Mouse (Mus musculus) ovary, postnatal 36 days (tissue): Measurements from ENCODE around the gene Sf3b5.
A peak's percentile ranks its signal among the peaks of the same experiment; 100 is the strongest.

ENCODE experiments used
- DNase-seq: peaks from one replicate; pipeline ENCODE4 v3.0.0; 2022; ENCODE audit warnings: low spot score, mixed read lengths

Gene Sf3b5

GRCm38 (mm10) chr10:13005043-13005442 is at the start of gene Sf3b5:
TSS of gene Sf3b5 (plus strand) at chr10:13005343.
- DNase-seq = no peak

- DNase-seq = no peak
Observed at GRCm38 (mm10) chr10:12955831-12956230, 49.3 kb upstream of the Sf3b5 start.

DNA sequence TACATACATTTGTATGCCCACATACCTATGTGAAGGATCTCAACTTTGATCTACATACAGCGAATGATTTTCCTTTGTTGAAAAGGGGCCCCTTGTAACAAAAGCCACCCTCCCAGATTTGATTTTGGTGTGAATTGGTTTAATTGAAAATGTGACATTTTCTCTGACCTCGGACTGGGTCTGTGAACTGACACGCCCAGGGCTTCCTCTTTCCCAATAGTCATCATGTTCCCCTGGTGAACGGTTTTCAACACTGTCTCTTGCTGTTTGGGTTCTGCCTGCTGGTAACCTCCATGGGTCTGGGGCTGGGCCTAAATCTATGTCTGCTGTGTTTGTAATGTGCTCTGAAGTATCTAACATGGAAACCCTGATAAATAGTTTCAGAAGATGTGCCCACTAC is 47.9 kb upstream of the Sf3b5 start:
- no peak for DNase-seq

DNA sequence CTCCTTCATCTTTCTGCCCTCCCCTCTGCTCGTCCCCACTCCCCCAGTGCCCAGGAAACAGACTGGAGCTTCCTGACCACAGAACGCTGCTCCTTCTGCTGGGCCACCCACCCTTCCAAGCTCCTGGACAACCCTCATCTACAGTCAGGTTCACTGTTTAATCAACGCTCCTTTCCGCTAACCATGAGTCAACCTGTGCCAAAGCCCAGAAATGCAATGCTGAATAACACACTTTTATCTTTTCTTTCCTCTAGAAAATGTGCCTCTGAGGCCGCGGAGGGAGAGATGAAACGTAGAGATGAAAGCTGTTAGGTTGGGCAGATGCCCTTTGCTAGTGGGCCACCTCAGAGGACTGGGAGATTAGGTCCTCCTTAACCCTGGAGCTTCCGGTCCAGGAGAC is 43.6 kb upstream of the Sf3b5 start:
- DNase-seq = no peak

GRCm38 (mm10) chr10:12962238-12962637 is 42.9 kb upstream of the Sf3b5 start:
- DNase-seq = no peak

GRCm38 (mm10) chr10:12963362-12964147 is 41.6 kb upstream of the Sf3b5 start:
- no peak for DNase-seq

GRCm38 (mm10) chr10:12964151-12965075 is 40.7 kb upstream of the Sf3b5 start, which contains the start of gene Stx11:
TSS of gene Stx11 (minus strand) at chr10:12964298.
- DNase-seq = peak; percentile 62

DNA sequence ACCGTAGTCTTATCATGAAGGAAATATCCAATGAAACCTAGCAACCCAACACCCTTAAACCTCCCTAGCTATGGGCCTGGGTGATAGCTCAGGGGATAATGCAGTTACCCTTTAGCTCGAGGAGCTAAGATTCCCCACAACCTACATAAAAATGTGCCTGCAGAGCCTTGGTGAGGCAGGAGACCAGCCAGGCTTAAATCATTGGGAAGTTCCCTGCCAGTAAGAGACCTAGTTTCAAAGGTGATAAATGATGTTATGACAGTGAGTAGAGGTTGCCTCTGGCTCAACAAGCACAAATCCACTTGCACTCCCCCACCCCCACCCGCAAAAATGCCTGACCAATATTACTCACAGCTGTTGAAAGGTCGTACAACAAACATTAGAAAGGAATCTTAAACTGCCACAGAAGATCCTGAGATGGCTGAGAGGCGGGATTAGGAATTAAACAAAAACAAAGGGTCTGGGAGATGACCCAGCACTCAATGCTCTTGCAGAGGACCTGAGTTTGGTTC is 39.4 kb upstream of the Sf3b5 start:
- no peak for DNase-seq

DNA sequence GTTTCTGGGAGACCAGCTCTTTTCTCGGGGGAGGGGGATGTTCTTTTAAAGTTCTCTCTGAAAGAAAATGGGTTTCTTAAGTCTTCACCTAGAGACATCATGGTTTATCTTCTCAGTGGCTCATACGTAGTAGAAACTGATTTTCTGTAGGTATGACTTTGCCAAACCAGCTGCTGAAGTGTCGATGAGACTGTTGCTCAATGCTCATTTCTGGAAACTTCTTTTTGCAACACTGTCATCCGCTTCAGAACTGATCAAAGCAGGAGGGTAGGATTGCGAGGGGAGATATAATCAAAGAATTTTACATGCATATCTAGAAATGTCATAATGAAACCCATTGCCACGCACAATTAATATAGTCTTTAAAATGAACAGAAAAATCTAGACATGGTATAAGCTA is 30.6 kb upstream of the Sf3b5 start:
- no peak for DNase-seq

DNA sequence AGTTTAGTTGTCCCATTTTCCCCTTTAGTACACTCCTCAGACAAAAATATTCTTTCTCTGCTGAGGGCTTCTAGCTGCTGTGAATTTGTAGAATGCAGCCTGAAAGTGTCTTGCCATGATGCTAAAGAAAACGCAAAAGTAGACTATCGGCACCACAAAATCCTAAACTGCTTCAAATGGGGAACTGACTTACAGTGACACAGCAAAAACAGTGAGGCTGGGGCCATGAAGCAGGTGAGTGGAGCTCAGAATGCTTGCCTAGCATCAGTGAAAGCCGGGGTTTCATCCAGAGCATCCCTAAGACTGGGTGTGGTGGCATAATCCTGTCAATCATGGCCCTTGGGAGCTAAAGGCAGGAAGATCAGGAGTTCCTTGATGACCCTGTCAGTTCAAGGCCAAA is 29.7 kb upstream of the Sf3b5 start:
- no peak for DNase-seq

DNA sequence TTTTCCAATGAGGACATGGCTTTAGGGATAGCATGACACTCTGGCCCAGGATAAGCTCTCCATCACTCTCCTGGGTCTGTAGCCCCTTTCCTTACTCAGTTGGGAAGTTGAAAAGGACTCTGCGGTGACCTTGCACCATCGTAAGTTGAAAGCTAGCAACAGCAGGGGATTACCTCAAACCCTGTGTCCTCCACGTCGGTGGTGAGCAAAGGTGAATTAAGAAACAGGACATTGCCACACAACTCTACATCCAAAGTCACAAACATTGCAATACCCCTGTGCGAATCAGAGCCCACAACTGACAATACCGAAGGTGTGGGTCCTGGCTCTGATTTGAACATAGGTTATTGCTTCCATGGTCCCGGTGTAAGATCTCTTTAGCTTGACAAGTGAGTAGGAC is 29.2 kb upstream of the Sf3b5 start:
- DNase-seq = no peak

- DNase-seq = no peak
Observed at GRCm38 (mm10) chr10:12976552-12976951, 28.6 kb upstream of the Sf3b5 start.

DNA sequence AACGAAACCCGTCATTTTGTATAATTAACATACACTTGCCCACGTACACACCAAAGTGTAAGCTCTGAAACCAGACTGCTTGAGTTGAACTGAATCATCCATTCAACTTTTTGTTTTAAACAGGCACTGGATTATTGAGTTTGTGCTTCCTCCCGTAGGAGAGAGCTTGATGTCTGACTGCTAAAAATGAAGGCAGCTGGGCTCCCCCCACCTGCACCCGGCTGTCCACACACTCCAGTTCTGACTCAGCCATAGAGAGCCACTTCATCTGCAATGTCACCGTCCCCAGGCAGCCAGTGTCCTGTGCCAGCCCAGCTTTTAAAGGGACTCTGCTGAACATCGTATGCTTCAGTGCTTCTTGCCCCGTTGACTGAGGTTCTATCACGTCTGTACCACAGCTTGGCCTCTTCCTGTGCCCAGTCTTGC is 27.3 kb upstream of the Sf3b5 start:
- no peak for DNase-seq

GRCm38 (mm10) chr10:12981071-12981470 is 24.1 kb upstream of the Sf3b5 start:
- no peak for DNase-seq

GRCm38 (mm10) chr10:12983516-12983915 is 21.6 kb upstream of the Sf3b5 start:
- no peak for DNase-seq

DNA sequence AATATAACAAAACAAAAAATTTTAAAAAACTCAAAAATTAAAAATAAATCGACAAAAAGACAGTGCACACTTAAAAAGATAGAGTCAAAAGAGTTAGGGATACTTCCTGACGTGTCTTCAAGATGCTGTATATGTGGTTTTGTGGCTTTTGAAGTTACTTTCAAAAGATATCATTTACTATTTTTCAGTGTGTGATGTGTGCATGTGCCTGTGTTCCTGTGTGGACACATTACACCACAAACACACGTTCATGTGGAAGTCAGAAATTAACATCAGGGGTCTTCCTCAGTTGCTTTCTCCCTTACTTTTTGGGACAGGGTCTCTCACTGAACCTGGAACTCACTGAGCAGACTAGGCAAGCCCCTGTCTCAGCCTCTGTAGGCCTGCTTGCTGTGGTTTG is 20.1 kb upstream of the Sf3b5 start:
- DNase-seq = no peak

GRCm38 (mm10) chr10:12986485-12986884 is 18.7 kb upstream of the Sf3b5 start:
- no peak for DNase-seq

GRCm38 (mm10) chr10:12986943-12987342 is 18.2 kb upstream of the Sf3b5 start:
- no peak for DNase-seq

DNA sequence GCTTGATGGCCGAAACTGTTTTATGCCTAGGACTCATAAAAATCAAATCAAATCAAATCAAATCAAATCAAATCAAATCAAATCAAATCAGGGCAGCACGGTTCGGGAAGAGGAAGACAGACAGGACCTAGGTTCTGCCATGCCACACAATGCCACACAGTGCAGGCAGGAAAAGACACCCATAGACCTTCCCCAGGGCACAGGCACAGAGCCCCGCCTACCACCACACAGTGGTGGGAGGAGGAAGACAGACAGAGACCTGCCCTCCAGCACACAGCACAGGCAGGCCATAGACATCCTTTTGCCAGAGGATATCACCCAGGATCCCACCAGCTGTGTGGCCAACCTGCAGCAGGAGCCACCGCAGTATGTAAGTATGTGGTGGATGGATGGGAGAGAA is 13.2 kb upstream of the Sf3b5 start:
- DNase-seq = no peak

- DNase-seq = no peak
Observed at GRCm38 (mm10) chr10:12993411-12994039, 11.6 kb upstream of the Sf3b5 start.

- DNase-seq = peak; percentile 67
Observed at GRCm38 (mm10) chr10:12996736-12997477, 8.2 kb upstream of the Sf3b5 start.
